In genomic region chr2:164757841-164758240, GRCm38 (mm10) we compare ENCODE assay signal across 24 mouse cellular contexts. TPM values are rescaled to one million over a fixed set of nuclear protein-coding genes. Genes with fewer than 3 reads are reported as not detected.
"Had no signal": no experiment of that assay in that cellular context is flagged by ENCODE, and none has a peak within 500 bp of the region (broad histone marks: within the 10 kb centered on the region; RNA-seq: fewer than 3 reads in every experiment).

No protein-coding gene starts in this region.

- H3K4me3 ChIP-seq: limb, embryonic 12.5 days; limb, embryonic 15.5 days; midbrain, embryonic 12.5 days; midbrain, embryonic 15.5 days; neural tube, embryonic 12.5 days; neural tube, embryonic 15.5 days had no signal

- H3K4me2 ChIP-seq: limb, embryonic 12.5 days; limb, embryonic 15.5 days; midbrain, embryonic 12.5 days; midbrain, embryonic 15.5 days; neural tube, embryonic 12.5 days; neural tube, embryonic 15.5 days had no signal

- DNase-seq: kidney, adult 18-20 months; kidney, adult 9 months; kidney, postnatal 36 days; left cerebral cortex, postnatal 4 days; lung, adult 2 months; lung, postnatal 14 days; lung, postnatal 4 days; right cerebral cortex, adult 18-20 months; right cerebral cortex, postnatal 14 days; right cerebral cortex, postnatal 4 days; thymus, adult 2 months; thymus, postnatal 14 days; thymus, postnatal 4 days had no signal

- ATAC-seq: intestine, embryonic 16.5 days; midbrain, embryonic 15.5 days had no signal

- H3K9ac ChIP-seq: limb, embryonic 12.5 days; limb, embryonic 15.5 days; midbrain, embryonic 12.5 days; midbrain, embryonic 15.5 days; neural tube, embryonic 12.5 days; neural tube, embryonic 15.5 days had no signal

- H3K9me3 ChIP-seq: limb, embryonic 12.5 days; limb, embryonic 15.5 days; midbrain, embryonic 12.5 days; midbrain, embryonic 15.5 days; neural tube, embryonic 12.5 days; neural tube, embryonic 15.5 days had no signal

- H3K27ac ChIP-seq: kidney, postnatal 0 days; limb, embryonic 12.5 days; limb, embryonic 15.5 days; midbrain, embryonic 12.5 days; midbrain, embryonic 15.5 days; neural tube, embryonic 12.5 days; neural tube, embryonic 15.5 days; stomach, postnatal 0 days had no signal

- H3K4me1 ChIP-seq: limb, embryonic 12.5 days; limb, embryonic 15.5 days; midbrain, embryonic 12.5 days; midbrain, embryonic 15.5 days; neural tube, embryonic 12.5 days; neural tube, embryonic 15.5 days had no signal

- H3K27me3 ChIP-seq: limb, embryonic 12.5 days; limb, embryonic 15.5 days; midbrain, embryonic 12.5 days; midbrain, embryonic 15.5 days; neural tube, embryonic 12.5 days; neural tube, embryonic 15.5 days had no signal

RNA-seq across cellular contexts. Expression of gene Tnnc2, which starts 21.9 kb away (rescaled TPM):
- total RNA-seq: layer of hippocampus, postnatal 10 days; left cerebral cortex, postnatal 4 days; megakaryocyte progenitor cell, adult 5-6 weeks had no signal
- polyA plus RNA-seq: midbrain, embryonic 15.5 days had no signal
